Mouse (Mus musculus): ENCODE results near the gene Grem1.

DNA sequence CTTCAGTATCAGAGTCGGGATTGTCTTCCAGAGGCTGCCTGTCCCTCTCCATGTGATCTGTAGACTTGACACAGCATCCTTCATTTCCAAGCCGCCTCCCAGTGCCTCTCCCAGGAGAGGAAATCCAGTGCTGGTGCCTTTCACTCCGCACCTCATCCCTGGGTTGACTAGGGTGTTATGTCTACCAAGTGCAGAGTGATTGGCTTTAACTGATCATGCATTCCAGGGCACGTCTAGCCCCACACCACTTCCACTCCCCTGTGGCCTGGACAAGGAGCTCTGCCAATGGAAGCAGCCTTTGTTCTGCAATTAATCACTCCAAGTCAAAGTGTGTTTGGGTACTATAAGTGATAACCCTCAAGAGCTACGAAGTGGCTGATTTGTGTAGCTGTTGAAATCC is 56.9 kb downstream of the Grem1 start:
- TF ChIP-seq USF2 (conservative IDR thresholded peaks at IDR 0.05; ENCODE audit: low read depth, low read length) = no peak
- no peak for TF ChIP-seq POLR2AphosphoS2 (IDR thresholded peaks at IDR 0.05; ENCODE audit: low read depth, low read length)
- TF ChIP-seq MAX (IDR thresholded peaks at IDR 0.05; ENCODE audit: low read length) = no peak
- TF ChIP-seq KAT2A (IDR thresholded peaks at IDR 0.05; ENCODE audit: insufficient replicate concordance, low read length) = no peak
- no peak for TF ChIP-seq MXI1 (IDR thresholded peaks at IDR 0.05; ENCODE audit: low read depth, low read length)
- TF ChIP-seq ZNF384 (IDR thresholded peaks at IDR 0.05; ENCODE audit: low read depth, low read length) = no peak
- TF ChIP-seq SIN3A (IDR thresholded peaks at IDR 0.05; ENCODE audit: low read length) = no peak
- no peak for TF ChIP-seq UBTF (IDR thresholded peaks at IDR 0.05; ENCODE audit: low read depth, low read length)
- no peak for TF ChIP-seq NELFE (IDR thresholded peaks at IDR 0.05; ENCODE audit: low read depth, low read length)
- TF ChIP-seq CTCF (conservative IDR thresholded peaks at IDR 0.05 in 1 of 2, IDR thresholded peaks at IDR 0.05 in 1 of 2; ENCODE audit: low read depth in 2 of 2, low read length in 2 of 2) = no peak
- TF ChIP-seq JUND (conservative IDR thresholded peaks at IDR 0.05; ENCODE audit: low read depth, low read length) = no peak
- TF ChIP-seq HCFC1 (IDR thresholded peaks at IDR 0.05; ENCODE audit: low read depth, low read length) = no peak
- TF ChIP-seq ZC3H11A (IDR thresholded peaks at IDR 0.05; ENCODE audit: low read depth, low read length) = no peak
- TF ChIP-seq MAFK (IDR thresholded peaks at IDR 0.05; ENCODE audit: insufficient replicate concordance, low read length) = no peak
